Mouse (Mus musculus) lung, adult 2 months (tissue): Measurements from ENCODE around the gene Ccdc151.

ENCODE experiments used
- CTCF ChIP-seq: fragments of 200-500 bp; IDR thresholded peaks from 2 replicates; pipeline ENCODE4 v1.5.1; 2011; ENCODE audit warnings: mild to moderate bottlenecking, low read length, control low read depth; ENCODE audit not compliant: insufficient read depth
- POLR2A ChIP-seq: fragments of 200-500 bp; IDR thresholded peaks from 2 replicates; pipeline ENCODE4 v1.6.1; 2011; ENCODE audit warnings: low read depth, mild to moderate bottlenecking, control low read depth, low read length, borderline replicate concordance; ENCODE audit errors: extremely low read depth

DNA sequence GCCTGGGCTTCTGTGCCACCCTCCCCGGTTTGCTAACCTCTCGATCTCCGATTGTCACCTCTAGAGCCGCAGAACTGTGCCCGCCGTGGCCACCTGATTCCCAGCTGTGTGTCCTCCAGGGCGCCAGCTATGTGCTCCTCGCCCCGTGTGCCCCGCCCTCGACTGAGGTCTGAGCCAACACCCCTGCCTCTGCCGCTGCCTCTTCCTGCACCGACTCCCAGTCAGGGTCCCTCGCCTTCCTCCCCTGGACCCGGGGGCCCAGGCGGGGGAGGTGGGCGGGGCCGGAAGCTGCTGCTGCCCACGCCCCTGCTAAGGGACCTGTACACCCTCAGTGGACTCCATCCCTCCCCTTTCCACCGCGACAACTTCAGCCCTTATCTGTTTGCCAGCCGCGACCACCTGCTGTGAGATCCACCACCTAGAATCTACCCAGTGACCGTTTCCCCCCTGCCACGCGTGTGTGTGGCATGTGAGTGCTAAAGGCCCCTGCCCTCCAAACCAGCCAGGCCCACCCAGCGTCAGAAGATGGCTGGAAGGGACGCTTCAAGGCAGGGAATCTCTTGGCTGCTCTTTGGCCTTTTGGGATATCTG lies 54.8 kb downstream of the Ccdc151 start:
- TF ChIP-seq POLR2A: no peak
- TF ChIP-seq CTCF: no peak
